Mouse (Mus musculus): ENCODE data around the gene Cdhr5. TPM values are rescaled to one million over a fixed set of nuclear protein-coding genes. Genes with fewer than 3 reads are reported as not detected.
A peak's percentile ranks its signal among the peaks of the same experiment; 100 is the strongest.

Gene Cdhr5
- polyA plus RNA-seq, 1 experiment from 2014 or later = not detected

GRCm38 (mm10) chr7:141294479-141294878, 17.9 kb upstream of the Cdhr5 start:
- whole genome bisulfite sequencing = 7% methylated on average over 22 of the region's 22 CpGs

GRCm38 (mm10) chr7:141293852-141294471, 17.4 kb upstream of the Cdhr5 start:
- H3K4me2 ChIP-seq (replicated peaks) = peak overlapping the region; percentile 81
- peak overlapping the region; percentile 67 for H3K9ac ChIP-seq
- H3K4me1 ChIP-seq = peaks cover 29% of the 10 kb centered on the region
- WGBS = 1% methylated on average over 53 of the region's 53 CpGs
- H3K27ac ChIP-seq = no peak overlapping the region
- ATAC-seq (ENCODE audit: low FRiP score, low read depth) = 0 out of 2 replicates have a peak, but pooled peaks have one; percentile 18
- H3K9me3 ChIP-seq = no peaks in the 10 kb centered on the region
- H3K36me3 ChIP-seq = peaks cover 25% of the 10 kb centered on the region
- H3K4me3 ChIP-seq = peak overlapping the region; percentile 46
- H3K27me3 ChIP-seq = peaks cover 62% of the 10 kb centered on the region

More at GRCm38 (mm10) chr7:141294479-141294878, 17.9 kb upstream of the Cdhr5 start:
- no peak overlapping the region for H3K27ac ChIP-seq
- H3K4me2 ChIP-seq (replicated peaks) = peak overlapping the region; percentile 81
- H3K4me3 ChIP-seq = peak overlapping the region; percentile 46
- no peak for ATAC-seq (ENCODE audit: low FRiP score, low read depth)
- peaks cover 62% of the 10 kb centered on the region for H3K27me3 ChIP-seq
- H3K4me1 ChIP-seq = peaks cover 29% of the 10 kb centered on the region
- no peaks in the 10 kb centered on the region for H3K9me3 ChIP-seq
- peaks cover 31% of the 10 kb centered on the region for H3K36me3 ChIP-seq
- H3K9ac ChIP-seq = peak overlapping the region; percentile 67

DNA sequence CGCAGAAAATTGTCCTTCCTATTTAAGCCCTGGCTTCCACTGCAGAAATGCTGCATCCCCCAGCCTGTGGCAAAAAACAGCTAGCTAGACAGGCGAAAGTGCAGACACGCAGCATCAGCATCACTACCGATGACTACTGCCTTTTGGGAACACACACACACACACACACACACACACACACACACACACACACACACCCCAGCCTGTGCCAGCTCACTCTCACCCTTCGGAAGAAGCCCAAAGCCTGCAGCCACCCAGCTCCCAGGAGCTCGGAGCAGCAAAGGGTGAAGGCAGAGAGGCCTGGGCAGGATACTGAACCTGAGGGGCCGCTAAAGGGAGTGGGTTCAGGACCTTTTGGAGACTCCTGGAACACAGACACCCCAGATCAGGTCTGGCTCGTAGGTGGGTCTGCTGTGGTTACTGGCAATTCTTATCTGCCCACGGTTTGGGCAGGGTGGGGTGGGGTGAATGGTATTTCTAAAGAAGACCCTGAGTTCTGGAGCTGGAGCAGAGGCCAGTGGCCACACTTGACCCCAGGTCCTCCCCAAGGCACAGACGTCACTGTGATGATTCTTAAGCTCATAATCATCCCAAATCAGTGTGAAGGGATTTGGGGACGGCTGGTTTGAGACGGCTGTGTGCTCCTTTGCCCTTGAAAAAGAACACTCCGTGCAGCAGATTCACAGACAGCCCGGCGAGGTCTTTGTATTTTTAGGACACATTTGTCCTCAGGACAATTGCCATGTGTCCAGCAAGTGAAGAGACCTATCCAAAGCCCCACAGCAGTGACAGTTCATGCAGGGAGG, 16.2 kb upstream of the Cdhr5 start:
- H3K27me3 ChIP-seq = peaks cover 62% of the 10 kb centered on the region
- H3K9ac ChIP-seq = peak overlapping the region; percentile 73; the same call in 1 of the 2 replicates

DNA sequence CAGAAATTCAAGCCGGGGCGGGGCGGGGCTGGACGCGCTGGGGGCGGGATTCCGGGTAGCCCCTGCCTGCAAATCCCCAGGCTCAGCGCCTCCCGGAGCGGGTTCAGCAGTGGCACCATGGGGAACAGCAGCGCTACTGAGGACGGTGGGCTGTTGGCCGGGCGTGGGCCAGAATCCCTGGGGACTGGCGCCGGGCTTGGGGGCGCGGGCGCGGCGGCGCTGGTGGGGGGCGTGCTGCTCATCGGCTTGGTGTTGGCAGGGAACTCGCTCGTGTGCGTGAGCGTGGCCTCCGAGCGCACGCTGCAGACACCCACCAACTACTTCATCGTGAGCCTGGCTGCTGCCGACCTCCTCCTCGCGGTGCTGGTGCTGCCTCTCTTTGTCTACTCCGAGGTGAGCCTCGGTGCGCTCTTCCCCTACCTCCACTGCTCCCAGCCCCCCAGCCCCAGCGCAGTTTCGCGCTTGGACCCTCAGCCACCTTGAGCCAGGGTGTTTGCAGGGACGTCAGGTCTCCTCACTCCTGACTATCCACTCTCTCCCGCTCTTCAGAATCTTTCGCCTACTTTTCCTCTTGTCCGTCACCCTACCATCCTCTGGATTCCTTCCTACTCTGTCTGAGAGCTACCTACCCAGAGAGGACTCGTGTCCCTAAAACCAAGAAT, 15.5 kb upstream of the Cdhr5 start, which contains the start of gene Drd4:
TSS of gene Drd4 (plus strand) at position 86 of the 662 bp plus-strand sequence.
- WGBS = 1% methylated on average over 46 of the region's 46 CpGs
- Histone ChIP-seq H3K36me3 (peaks cover 10% of the 10 kb centered on the region), H3K27me3 (peaks cover 62% of the 10 kb centered on the region), H3K4me3 (peak within 1 kb of the TSS; percentile 63), H3K4me2 (replicated peaks) (peak within 1 kb of the TSS; percentile 96), H3K27ac (no peak within 1 kb of the TSS), H3K9ac (peak within 1 kb of the TSS; percentile 73), H3K4me1 (peaks cover 29% of the 10 kb centered on the region), H3K9me3 (no peaks in the 10 kb centered on the region)
- peak; percentile 58; the same call in 1 of the 2 replicates for ATAC-seq (ENCODE audit: low FRiP score, low read depth)

More for the DNA sequence above, 16.2 kb upstream of the Cdhr5 start:
- H3K36me3 ChIP-seq = peaks cover 18% of the 10 kb centered on the region
- ATAC-seq (ENCODE audit: low FRiP score, low read depth) = no peak
- peak overlapping the region; percentile 63 for H3K4me3 ChIP-seq
- no peak overlapping the region for H3K27ac ChIP-seq
- H3K9me3 ChIP-seq = no peaks in the 10 kb centered on the region
- 44% methylated on average over 15 of the region's 15 CpGs for WGBS
- H3K4me2 ChIP-seq (replicated peaks) = peak overlapping the region; percentile 96
- H3K4me1 ChIP-seq = peaks cover 29% of the 10 kb centered on the region

- no peaks in the 10 kb centered on the region for H3K36me3 ChIP-seq
- H3K9me3 ChIP-seq = no peaks in the 10 kb centered on the region
- H3K4me1 ChIP-seq = peaks cover 15% of the 10 kb centered on the region
- WGBS = 81% methylated on average over 3 of the region's 3 CpGs
- no peak overlapping the region for H3K4me2 ChIP-seq (replicated peaks)
- H3K27ac ChIP-seq = no peak overlapping the region
- no peak overlapping the region for H3K4me3 ChIP-seq
- peaks cover 26% of the 10 kb centered on the region for H3K27me3 ChIP-seq
- no peak for ATAC-seq (ENCODE audit: low FRiP score, low read depth)
- H3K9ac ChIP-seq = no peak overlapping the region; the same call in 1 of the 2 replicates
Observed at GRCm38 (mm10) chr7:141288042-141288441, 11.5 kb upstream of the Cdhr5 start.

DNA sequence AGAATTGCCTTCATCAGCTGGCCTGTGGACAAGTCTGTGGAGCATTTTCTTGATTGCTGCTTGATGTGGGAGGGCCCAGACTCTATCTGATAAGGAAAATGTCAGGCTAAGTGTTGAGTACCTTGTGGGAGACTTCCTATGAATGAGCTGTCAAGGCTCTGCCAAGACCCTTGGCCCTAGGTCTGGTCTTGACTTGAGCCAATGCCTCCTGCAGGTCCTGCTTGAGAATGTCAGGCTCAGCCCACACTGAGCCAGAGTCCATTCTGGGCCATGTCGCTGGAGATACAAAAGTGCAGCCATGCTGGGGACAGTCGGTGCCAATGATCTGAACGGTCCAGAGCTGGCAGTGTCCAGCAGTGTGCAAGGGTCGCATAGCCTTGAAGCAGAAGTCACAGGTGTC, 6.2 kb upstream of the Cdhr5 start:
- H3K9me3 ChIP-seq = no peaks in the 10 kb centered on the region
- no peaks in the 10 kb centered on the region for H3K36me3 ChIP-seq
- no peak overlapping the region for H3K9ac ChIP-seq
- H3K4me1 ChIP-seq = peaks cover 10% of the 10 kb centered on the region
- H3K4me3 ChIP-seq = no peak overlapping the region
- ATAC-seq (ENCODE audit: low FRiP score, low read depth) = no peak
- H3K27me3 ChIP-seq = 0 out of 2 replicates have a peak, but pooled peaks cover 7% of the 10 kb centered on the region
- 86% methylated on average over 4 of the region's 4 CpGs for WGBS
- no peak overlapping the region for H3K4me2 ChIP-seq (replicated peaks)
- H3K27ac ChIP-seq = no peak overlapping the region

GRCm38 (mm10) chr7:141281442-141281841, 4.9 kb upstream of the Cdhr5 start:
- H3K9me3 ChIP-seq = no peaks in the 10 kb centered on the region
- H3K36me3 ChIP-seq = no peaks in the 10 kb centered on the region
- 59% methylated on average over 6 of the region's 6 CpGs for WGBS
- peaks cover 10% of the 10 kb centered on the region for H3K4me1 ChIP-seq
- H3K27me3 ChIP-seq = 0 out of 2 replicates have a peak, but pooled peaks cover 7% of the 10 kb centered on the region
- H3K27ac ChIP-seq = no peak overlapping the region
- no peak overlapping the region for H3K4me3 ChIP-seq
- no peak overlapping the region for H3K9ac ChIP-seq
- no peak overlapping the region for H3K4me2 ChIP-seq (replicated peaks)
- ATAC-seq (ENCODE audit: low FRiP score, low read depth) = no peak

GRCm38 (mm10) chr7:141278766-141279590, 2.4 kb upstream of the Cdhr5 start, which contains the start of gene Sct:
TSS of gene Sct (minus strand) at chr7:141279133.
- H3K36me3 ChIP-seq = no peaks in the 10 kb centered on the region
- no peak within 1 kb of the TSS for H3K27ac ChIP-seq
- peak within 1 kb of the TSS; percentile 72 for H3K9ac ChIP-seq
- peak within 1 kb of the TSS; percentile 54 for H3K4me3 ChIP-seq
- H3K27me3 ChIP-seq = 0 out of 2 replicates have a peak, but pooled peaks cover 7% of the 10 kb centered on the region
- no peaks in the 10 kb centered on the region for H3K9me3 ChIP-seq
- peaks cover 15% of the 10 kb centered on the region for H3K4me1 ChIP-seq
- peak within 1 kb of the TSS; percentile 97 for H3K4me2 ChIP-seq (replicated peaks)
- WGBS = 2% methylated on average over 45 of the region's 46 CpGs
- peak; percentile 37 for ATAC-seq (ENCODE audit: low FRiP score, low read depth)

DNA sequence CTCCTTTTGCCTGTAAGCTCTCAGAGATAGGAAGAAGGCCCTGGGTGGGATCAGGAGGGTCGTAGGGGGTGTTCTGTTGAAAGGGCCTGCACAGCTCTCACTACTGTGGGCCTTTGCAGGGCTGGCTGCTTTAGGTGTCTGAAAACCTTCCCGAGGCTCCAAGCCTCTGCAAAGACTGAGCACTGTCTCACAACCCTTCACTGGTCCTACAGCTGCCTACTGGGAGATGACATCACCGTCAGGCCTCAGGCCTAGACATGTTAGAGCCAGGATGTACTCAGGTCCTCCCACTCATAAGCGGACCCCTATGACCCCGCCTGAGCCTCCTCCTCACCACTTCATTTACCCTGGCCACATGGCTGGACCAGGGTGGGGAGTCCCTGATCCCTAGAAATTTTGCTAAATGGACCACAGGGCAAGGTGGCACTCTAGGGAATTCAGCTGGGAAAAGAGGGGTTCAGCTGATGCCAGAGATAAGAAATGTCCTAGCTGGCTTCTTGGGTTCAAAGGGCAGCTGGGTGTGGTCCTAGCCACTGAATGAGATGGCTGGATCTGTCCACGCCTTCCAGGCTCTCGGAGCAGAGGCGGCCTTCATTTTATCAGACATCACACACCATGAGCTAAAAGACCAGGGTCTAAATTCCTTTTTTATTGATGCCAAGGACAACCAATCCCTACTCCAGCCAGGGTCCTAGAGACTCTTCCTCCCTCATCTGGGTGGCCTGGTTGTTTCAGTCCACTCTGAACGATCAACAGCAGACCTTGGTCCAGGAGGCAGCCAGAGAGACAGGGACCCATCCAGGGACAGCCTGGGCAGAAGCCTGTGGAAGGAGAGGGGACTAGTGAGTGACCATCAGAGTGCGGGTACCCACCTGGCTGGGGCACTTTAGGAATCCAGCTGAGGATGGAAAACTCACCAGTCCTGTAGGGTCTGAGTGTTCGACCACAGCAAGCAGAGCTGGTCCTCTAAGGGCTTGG, 1.4 kb upstream of the Cdhr5 start:
- H3K4me1 ChIP-seq = peaks cover 15% of the 10 kb centered on the region
- H3K4me3 ChIP-seq = peak overlapping the region; percentile 54; the same call in 1 of the 2 replicates
- H3K36me3 ChIP-seq = no peaks in the 10 kb centered on the region
- H3K9me3 ChIP-seq = no peaks in the 10 kb centered on the region
- WGBS = 73% methylated on average over 11 of the region's 11 CpGs
- 0 out of 2 replicates have a peak, but pooled peaks cover 7% of the 10 kb centered on the region for H3K27me3 ChIP-seq
- 0 out of 2 replicates have a peak, but pooled peaks have one; percentile 7 for ATAC-seq (ENCODE audit: low FRiP score, low read depth)
- H3K27ac ChIP-seq = no peak overlapping the region
- H3K4me2 ChIP-seq (replicated peaks) = peak overlapping the region; percentile 97
- H3K9ac ChIP-seq = peak overlapping the region; percentile 72

GRCm38 (mm10) chr7:141275356-141275755, 1.2 kb downstream of the Cdhr5 start:
- H3K4me2 ChIP-seq (replicated peaks) = no peak overlapping the region
- no peak for ATAC-seq (ENCODE audit: low FRiP score, low read depth)
- no peak overlapping the region for H3K27ac ChIP-seq
- 74% methylated on average over 9 of the region's 9 CpGs for WGBS
- no peaks in the 10 kb centered on the region for H3K36me3 ChIP-seq
- no peak overlapping the region for H3K4me3 ChIP-seq
- no peak overlapping the region for H3K9ac ChIP-seq
- peaks cover 15% of the 10 kb centered on the region for H3K4me1 ChIP-seq
- H3K27me3 ChIP-seq = 0 out of 2 replicates have a peak, but pooled peaks cover 7% of the 10 kb centered on the region
- H3K9me3 ChIP-seq = no peaks in the 10 kb centered on the region
